Mouse (Mus musculus) stomach, postnatal 0 days (tissue): ENCODE measurements around the gene Sh2b2.

ENCODE experiments used
- CTCF ChIP-seq: IDR thresholded peaks from 2 replicates; pipeline ENCODE4 v1.5.1; 2016; ENCODE audit warnings: antibody characterized with exemption, low read depth, mild to moderate bottlenecking, moderate library complexity
- EP300 ChIP-seq: optimal IDR thresholded peaks from 2 replicates; pipeline ENCODE3; 2016; ENCODE audit warnings: antibody characterized with exemption

- TF ChIP-seq CTCF, result no peak
- no peak for TF ChIP-seq EP300
Observed at GRCm38 (mm10) chr5:136286566-136286965, 40.2 kb upstream of the Sh2b2 start.
